Mouse (Mus musculus) leukemia stem cell, adult 10-12 weeks (primary cell): ENCODE measurements around the gene Tfe3. TPM values are rescaled to one million over a fixed set of nuclear protein-coding genes. Genes with fewer than 3 reads are reported as not detected.

ENCODE experiments used
- polyA plus RNA-seq: library from polyadenylated mRNA; stranded (reverse); fragments of >175 nt; gene quantifications from 2 replicates; pipeline ENCODE4 v1.2.3, GENCODE M21; 2012; ENCODE audit warnings: low replicate concordance

The Tfe3 gene
- polyA plus RNA-seq = 27.7 and 78.0 TPM in 2 replicates

GRCm38 (mm10) chrX:7762137-7762920, at the start of gene Tfe3:
TSS of gene Tfe3 (plus strand) at chrX:7762560.

DNA sequence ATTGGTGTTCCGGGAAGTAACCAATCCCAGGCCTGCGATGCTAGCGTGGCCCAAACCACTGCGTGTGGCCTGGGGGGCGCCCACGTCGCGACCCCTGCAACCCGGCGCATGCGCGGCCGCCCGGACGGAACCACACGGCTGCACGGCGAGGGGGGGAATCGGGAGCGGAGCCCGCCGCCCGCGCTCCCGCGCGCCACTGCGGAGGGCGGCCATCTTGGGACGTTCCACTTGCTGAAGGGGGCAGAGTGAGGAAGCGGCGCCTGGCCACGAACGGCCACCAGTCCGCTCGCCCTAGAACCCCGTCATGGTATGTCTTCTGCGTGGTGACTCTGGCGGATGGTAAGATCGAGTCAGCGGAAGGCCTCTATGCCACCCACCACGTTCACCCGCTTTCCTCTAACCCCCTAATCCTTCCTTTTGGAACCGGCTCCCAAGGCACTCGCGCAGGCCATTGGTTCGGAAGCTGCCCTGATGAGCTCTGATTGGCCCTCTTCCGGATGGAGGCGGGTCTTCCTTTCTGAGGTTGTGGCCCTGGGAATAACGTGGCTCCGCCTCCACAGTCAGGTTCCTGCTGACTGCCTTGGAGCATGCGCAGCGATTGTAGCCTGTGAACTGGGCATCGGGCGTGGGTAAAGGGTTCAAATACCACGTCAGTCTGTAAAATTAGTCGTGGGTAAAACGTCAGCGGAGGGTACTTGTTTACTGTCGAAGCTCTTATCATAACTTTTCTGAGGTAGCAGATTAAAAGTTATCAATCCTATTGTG, 48.0 kb upstream of the Tfe3 start, which contains the start of gene Wdr45:
Gene Wdr45, plus strand, starts transcription at position 199 of the 765 bp plus-strand sequence.

GRCm38 (mm10) chrX:7721514-7722281, 40.7 kb upstream of the Tfe3 start, which contains the start of gene Gm45208:
TSS of gene Gm45208 (plus strand) at chrX:7722245.

DNA sequence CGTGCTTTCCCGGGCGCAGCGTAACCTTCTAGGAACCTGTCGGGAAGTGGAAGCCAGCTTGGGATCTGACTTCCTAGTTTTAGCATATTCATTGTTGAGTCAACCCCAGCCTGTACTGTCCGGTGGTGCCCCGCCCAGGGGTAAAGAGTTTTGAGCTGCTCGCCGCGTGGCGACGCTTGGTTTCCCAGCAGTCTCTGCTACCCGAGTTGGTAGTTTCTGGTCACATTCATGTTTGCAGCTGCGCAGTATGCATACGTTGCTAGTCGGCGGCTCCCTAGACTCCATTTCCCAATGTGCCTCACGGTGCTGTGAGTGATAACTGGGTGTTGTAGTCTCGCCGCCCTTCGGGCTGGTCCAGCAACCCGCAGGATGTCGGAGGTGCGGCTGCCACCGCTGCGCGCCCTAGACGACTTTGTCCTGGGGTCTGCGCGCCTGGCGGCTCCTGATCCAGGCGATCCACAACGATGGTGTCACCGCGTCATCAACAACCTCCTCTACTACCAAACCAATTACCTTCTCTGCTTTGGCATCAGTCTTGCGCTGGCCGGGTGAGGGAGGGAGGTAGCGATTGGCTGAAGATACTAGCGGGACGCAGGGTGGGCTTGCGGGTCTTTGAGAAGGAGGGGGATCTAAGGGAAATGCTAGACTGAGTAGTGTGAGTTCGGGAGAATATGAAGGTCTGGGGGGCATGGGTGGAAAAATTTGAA, 34.0 kb upstream of the Tfe3 start, which contains the start of gene Praf2:
Gene Praf2, plus strand, starts transcription at position 225 of the 707 bp plus-strand sequence.

DNA sequence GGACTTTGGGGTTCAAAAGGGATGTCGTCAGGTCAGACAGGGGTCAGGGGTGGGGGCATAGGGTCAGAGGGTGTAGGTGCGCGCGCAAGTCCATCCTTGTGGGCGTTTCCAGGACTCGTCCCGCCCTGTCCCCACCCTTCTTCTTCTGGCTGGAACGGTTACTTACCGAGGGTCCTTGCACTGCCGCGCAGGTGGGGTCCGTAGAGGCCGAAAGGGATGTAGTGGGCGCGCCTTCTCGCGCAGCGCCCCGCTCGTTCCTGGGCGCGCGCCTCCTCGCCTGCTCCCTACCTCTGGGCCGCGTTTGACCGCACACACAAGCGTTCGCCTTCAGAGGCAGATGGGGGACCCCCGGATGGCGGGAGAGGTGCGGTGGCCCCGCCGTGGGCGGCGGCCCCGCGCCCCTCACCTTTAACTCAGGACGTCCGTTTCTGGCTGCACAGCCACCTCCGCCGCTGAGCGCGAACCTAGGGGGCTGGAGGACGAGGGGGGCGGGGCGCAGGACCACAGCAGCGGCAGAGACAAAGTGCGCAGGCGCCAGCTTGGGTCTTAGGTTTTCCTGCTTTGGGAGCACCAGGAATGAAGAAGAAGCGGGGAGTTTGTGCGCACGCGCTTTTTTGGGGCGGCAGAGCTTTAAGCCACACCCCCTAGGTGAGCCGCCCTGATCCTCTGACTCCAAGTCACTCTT, 11.8 kb upstream of the Tfe3 start, which contains the start of gene Ccdc120:
Gene Ccdc120, minus strand, starts transcription at position 474 of the 685 bp plus-strand sequence.

GRCm38 (mm10) chrX:7789542-7790136, 27.3 kb downstream of the Tfe3 start, which contains the start of gene Gripap1:
TSS of gene Gripap1 (plus strand) at chrX:7789765.

GRCm38 (mm10) chrX:7821865-7822779, 59.8 kb downstream of the Tfe3 start, which contains the start of gene Kcnd1:
TSS of gene Kcnd1 (plus strand) at chrX:7822289.

Other genes starting within 250 kb of the Tfe3 start
- gene Foxp3, start 188.9 kb upstream of the Tfe3 start, polyA plus RNA-seq = 15.3 and 26.7 TPM in 2 replicates
- gene Ppp1r3f, start 188.3 kb upstream of the Tfe3 start, polyA plus RNA-seq = 0.91 and 1.7 TPM in 2 replicates
- gene Ccdc22, start 157.0 kb upstream of the Tfe3 start, polyA plus RNA-seq = 25.1 and 54.6 TPM in 2 replicates
- gene Cacna1f, start 155.5 kb upstream of the Tfe3 start, polyA plus RNA-seq = 0.05 TPM in 1 of 2 replicates, not detected in the other
- gene Syp, start 124.1 kb upstream of the Tfe3 start, polyA plus RNA-seq = 0.72 and 1.1 TPM in 2 replicates
- 10.3 and 16.1 TPM in 2 replicates for gene Prickle3, start 105.3 kb upstream of the Tfe3 start, polyA plus RNA-seq
- gene Plp2, start 91.2 kb upstream of the Tfe3 start, polyA plus RNA-seq = 27.4 and 44.2 TPM in 2 replicates
- gene Magix, start 81.3 kb upstream of the Tfe3 start, polyA plus RNA-seq = not detected in 2 replicates
- 1.3 and 5.0 TPM in 2 replicates for gene Gpkow, start 65.4 kb upstream of the Tfe3 start, polyA plus RNA-seq
- 6.8 and 9.2 TPM in 2 replicates for gene Wdr45, start 48.2 kb upstream of the Tfe3 start, polyA plus RNA-seq
- gene Gm45208, start 40.3 kb upstream of the Tfe3 start, polyA plus RNA-seq = 2.4 and 4.0 TPM in 2 replicates
- 10.4 and 37.4 TPM in 2 replicates for gene Praf2, start 34.1 kb upstream of the Tfe3 start, polyA plus RNA-seq
- gene Ccdc120, start 11.7 kb upstream of the Tfe3 start, polyA plus RNA-seq = 6.0 and 7.0 TPM in 2 replicates
- gene Gripap1, start 27.2 kb downstream of the Tfe3 start, polyA plus RNA-seq = 24.0 and 30.6 TPM in 2 replicates
- gene Kcnd1, start 59.7 kb downstream of the Tfe3 start, polyA plus RNA-seq = 0.39 and 1.3 TPM in 2 replicates
- 121 and 187 TPM in 2 replicates for gene Otud5, start 78.8 kb downstream of the Tfe3 start, polyA plus RNA-seq
- gene Pim2, start 115.7 kb downstream of the Tfe3 start, polyA plus RNA-seq = 50.3 and 75.5 TPM in 2 replicates
- gene Slc35a2, start 121.5 kb downstream of the Tfe3 start, polyA plus RNA-seq = 54.3 and 118 TPM in 2 replicates
- 133 and 190 TPM in 2 replicates for gene Pqbp1, start 136.7 kb downstream of the Tfe3 start, polyA plus RNA-seq
- 52.3 and 170 TPM in 2 replicates for gene Timm17b, start 136.8 kb downstream of the Tfe3 start, polyA plus RNA-seq
- not detected in 2 replicates for gene Gm10491, start 145.3 kb downstream of the Tfe3 start, polyA plus RNA-seq
- not detected in 2 replicates for gene Gm10490, start 147.0 kb downstream of the Tfe3 start, polyA plus RNA-seq
- 0.33 TPM in 1 of 2 replicates, not detected in the other for gene Pcsk1n, start 157.3 kb downstream of the Tfe3 start, polyA plus RNA-seq
- gene Eras, start 166.0 kb downstream of the Tfe3 start, polyA plus RNA-seq = not detected in 2 replicates
- 3.7 and 5.1 TPM in 2 replicates for gene Hdac6, start 185.3 kb downstream of the Tfe3 start, polyA plus RNA-seq
- 77.8 and 320 TPM in 2 replicates for gene Gata1, start 215.5 kb downstream of the Tfe3 start, polyA plus RNA-seq